Mouse (Mus musculus) erythroblast, embryonic 14.5 days (primary cell): ENCODE data around the gene Pid1. TPM values are rescaled to one million over a fixed set of nuclear protein-coding genes. Genes with fewer than 3 reads are reported as not detected.
A peak's percentile ranks its signal among the peaks of the same experiment; 100 is the strongest.

Source experiments
- H3K27me3 ChIP-seq: 2 replicates; pipeline ENCODE4 v1.6.1; 2012; ENCODE audit warnings: inconsistent platforms; ENCODE audit not compliant: control insufficient read depth
- H3K36me3 ChIP-seq: 2 replicates; pipeline ENCODE4 v1.6.1; 2012; ENCODE audit warnings: mild to moderate bottlenecking, inconsistent platforms; ENCODE audit not compliant: control insufficient read depth
- H3K4me1 ChIP-seq: 2 replicates; pipeline ENCODE4 v1.6.1; 2012; ENCODE audit warnings: inconsistent platforms; ENCODE audit not compliant: control insufficient read depth
- H3K4me3 ChIP-seq: replicated peaks from 2 replicates; pipeline ENCODE3; 2012; ENCODE audit warnings: moderate library complexity, mild to moderate bottlenecking, inconsistent platforms
- H3K9me3 ChIP-seq: 2 replicates; pipeline ENCODE4 v1.6.1; 2012; ENCODE audit warnings: low read length, inconsistent platforms, mixed read lengths; ENCODE audit not compliant: control insufficient read depth
- GATA1 ChIP-seq: IDR thresholded peaks from 2 replicates; pipeline ENCODE4 v1.6.1; 2012; ENCODE audit warnings: low read length, inconsistent platforms, mixed read lengths
- TAL1 ChIP-seq: IDR thresholded peaks from 3 replicates; pipeline ENCODE4 v1.6.1; 2012; ENCODE audit warnings: low read length, inconsistent platforms, mixed read lengths
- polyA plus RNA-seq: library from polyadenylated mRNA; stranded (reverse); fragments of >175 nt; gene quantifications from 2 replicates; pipeline ENCODE4 v1.2.3, GENCODE M21; 2012

Gene Pid1
- polyA plus RNA-seq, 1 experiment = 0.05 TPM

GRCm38 (mm10) chr1:84284293-84285068 is 79.5 kb downstream of the Pid1 start:
- peak overlapping the region; percentile 54 for H3K4me3 ChIP-seq

DNA sequence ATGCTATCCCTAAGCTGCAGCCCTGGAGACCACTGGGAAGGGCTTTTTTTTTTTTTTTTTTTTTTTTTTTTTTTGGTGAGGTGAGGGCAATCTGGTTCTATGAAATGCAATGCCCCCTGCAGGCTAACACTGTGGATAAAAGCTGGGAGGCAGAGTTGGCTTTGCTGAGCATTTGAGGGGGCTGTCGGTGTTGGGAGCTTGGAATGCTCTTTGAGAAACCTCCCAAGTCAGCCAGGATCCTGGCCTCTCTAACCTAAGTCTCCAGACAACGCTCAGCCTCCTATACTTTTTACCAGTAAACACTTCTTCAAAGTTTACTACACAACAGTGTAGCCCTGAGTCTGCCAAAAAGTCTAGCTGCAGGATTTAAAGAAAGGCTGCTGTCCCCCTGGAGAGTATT is 80.9 kb downstream of the Pid1 start:
- peak overlapping the region; percentile 54 for H3K4me3 ChIP-seq
- H3K27me3 ChIP-seq = no peaks in the 10 kb centered on the region
- H3K4me1 ChIP-seq = no peaks in the 10 kb centered on the region
- TF ChIP-seq GATA1 (no peak), TAL1 (no peak)
- no peaks in the 10 kb centered on the region; the same call in 1 of the 2 replicates for H3K9me3 ChIP-seq
- no peaks in the 10 kb centered on the region for H3K36me3 ChIP-seq

More at GRCm38 (mm10) chr1:84284293-84285068, 79.5 kb downstream of the Pid1 start:
- Histone ChIP-seq H3K27me3 (no peaks in the 10 kb centered on the region), H3K36me3 (no peaks in the 10 kb centered on the region), H3K9me3 (no peaks in the 10 kb centered on the region; the same call in 1 of the 2 replicates), H3K4me1 (no peaks in the 10 kb centered on the region)
- TF ChIP-seq TAL1 (no peak), GATA1 (no peak)

- no peaks in the 10 kb centered on the region for H3K36me3 ChIP-seq
Observed at GRCm38 (mm10) chr1:84280171-84280570, 83.8 kb downstream of the Pid1 start.

DNA sequence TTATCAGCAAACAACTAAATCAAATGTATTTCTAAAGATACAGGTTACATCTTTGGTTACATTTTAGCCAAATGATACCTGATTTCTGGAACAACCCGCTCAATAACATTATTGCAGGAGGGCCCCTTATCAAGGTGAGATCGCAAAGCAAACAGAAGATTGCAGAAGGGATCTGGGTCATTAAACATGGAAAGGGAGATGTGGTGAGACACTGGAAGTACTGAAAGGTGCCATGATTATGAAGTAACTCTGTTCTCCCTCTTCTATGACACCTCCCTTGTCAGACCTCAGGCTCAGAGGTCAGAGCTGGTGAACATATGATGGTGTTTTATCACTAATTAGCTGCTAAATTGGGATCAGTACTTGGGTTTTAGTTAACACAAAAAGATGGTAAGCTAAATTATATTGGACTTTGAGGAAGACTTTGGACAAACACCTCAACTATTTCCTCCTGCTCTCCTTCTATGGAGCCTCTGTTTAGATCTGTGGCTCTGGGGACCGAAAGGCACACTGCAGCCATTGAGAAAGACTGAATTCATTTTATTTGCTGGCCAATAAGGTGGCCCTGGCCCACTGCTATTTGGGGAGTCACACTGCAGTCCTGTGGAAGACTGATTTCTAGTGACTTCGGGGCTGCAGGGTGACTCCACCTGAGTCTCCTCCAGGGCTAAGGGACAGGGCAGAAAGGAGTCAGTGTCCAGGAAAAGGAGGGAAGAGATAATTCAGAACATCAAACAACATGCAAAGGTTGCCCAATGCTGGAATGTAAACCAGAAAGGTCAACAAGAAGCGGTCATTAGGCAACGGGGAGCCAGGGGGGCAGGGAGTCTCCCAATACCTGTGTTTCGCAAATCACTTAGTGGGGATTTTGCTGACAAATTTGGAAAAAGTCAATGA is 85.4 kb downstream of the Pid1 start:
- Histone ChIP-seq H3K9me3 (no peaks in the 10 kb centered on the region; the same call in 1 of the 2 replicates), H3K4me1 (no peaks in the 10 kb centered on the region), H3K27me3 (no peaks in the 10 kb centered on the region), H3K36me3 (no peaks in the 10 kb centered on the region), H3K4me3 (no peak overlapping the region)
- TF ChIP-seq GATA1 (no peak), TAL1 (no peak)

More at GRCm38 (mm10) chr1:84280171-84280570, 83.8 kb downstream of the Pid1 start:
- no peaks in the 10 kb centered on the region; the same call in 1 of the 2 replicates for H3K9me3 ChIP-seq
- no peak overlapping the region for H3K4me3 ChIP-seq
- no peak for TF ChIP-seq TAL1
- no peaks in the 10 kb centered on the region for H3K4me1 ChIP-seq
- no peaks in the 10 kb centered on the region for H3K27me3 ChIP-seq

DNA sequence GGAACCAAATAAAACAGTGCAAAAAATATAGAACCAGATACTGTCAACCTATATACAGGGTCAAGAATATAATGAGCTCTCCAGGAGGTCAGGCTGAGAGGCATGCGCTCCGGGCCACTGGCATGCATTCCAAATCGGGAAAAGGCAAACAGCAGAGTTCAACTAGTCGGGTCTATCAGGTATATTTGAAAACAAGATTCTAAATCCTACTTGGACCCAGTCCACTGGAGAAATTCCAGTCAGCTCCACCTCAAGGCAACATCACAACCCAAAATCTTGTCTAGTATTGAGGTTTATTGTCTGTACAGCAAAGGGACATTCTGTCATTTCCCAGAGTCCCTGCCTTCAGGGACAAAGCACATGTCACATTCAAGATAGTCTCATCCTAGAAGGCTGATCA is 91.0 kb downstream of the Pid1 start:
- no peaks in the 10 kb centered on the region for H3K27me3 ChIP-seq
- H3K36me3 ChIP-seq = no peaks in the 10 kb centered on the region
- TF ChIP-seq TAL1 (no peak), GATA1 (no peak)
- H3K4me1 ChIP-seq = no peaks in the 10 kb centered on the region
- H3K4me3 ChIP-seq = no peak overlapping the region
- H3K9me3 ChIP-seq = peaks cover 2% of the 10 kb centered on the region

DNA sequence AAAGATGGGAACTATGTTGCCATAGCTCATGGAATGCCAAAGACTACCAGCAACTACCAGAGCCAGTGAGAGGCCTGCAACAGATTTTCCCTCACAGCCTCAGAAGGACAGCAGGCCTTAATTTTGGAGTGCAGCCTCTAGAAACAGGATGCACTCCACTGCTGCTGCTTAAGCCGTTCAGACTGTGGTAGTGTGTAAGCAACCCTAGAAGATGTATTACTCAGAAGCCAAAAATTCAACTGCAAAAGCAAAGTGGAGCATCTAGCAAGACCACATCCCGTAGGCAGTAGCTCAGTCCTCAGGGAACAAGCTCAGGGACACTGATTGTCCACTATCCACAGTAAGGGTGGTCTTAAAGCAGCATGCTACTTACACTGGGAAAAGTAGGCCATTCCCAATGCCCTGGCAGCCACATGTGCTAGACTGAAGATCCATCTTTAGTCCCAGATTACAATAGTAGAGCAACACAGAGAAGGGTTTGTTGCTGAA is 92.2 kb downstream of the Pid1 start:
- Histone ChIP-seq H3K27me3 (no peaks in the 10 kb centered on the region), H3K9me3 (peaks cover 2% of the 10 kb centered on the region), H3K36me3 (no peaks in the 10 kb centered on the region), H3K4me1 (no peaks in the 10 kb centered on the region), H3K4me3 (no peak overlapping the region)
- TF ChIP-seq GATA1 (no peak), TAL1 (no peak)

GRCm38 (mm10) chr1:84257656-84258055 is 106.3 kb downstream of the Pid1 start:
- no peaks in the 10 kb centered on the region for H3K27me3 ChIP-seq
- H3K4me3 ChIP-seq = no peak overlapping the region
- peaks cover 9% of the 10 kb centered on the region for H3K9me3 ChIP-seq
- H3K4me1 ChIP-seq = no peaks in the 10 kb centered on the region
- H3K36me3 ChIP-seq = no peaks in the 10 kb centered on the region
- no peak for TF ChIP-seq TAL1
- TF ChIP-seq GATA1 = no peak

GRCm38 (mm10) chr1:84254361-84254760 is 109.6 kb downstream of the Pid1 start:
- Histone ChIP-seq H3K4me1 (no peaks in the 10 kb centered on the region), H3K27me3 (no peaks in the 10 kb centered on the region)
- no peak for TF ChIP-seq TAL1
- no peak for TF ChIP-seq GATA1

GRCm38 (mm10) chr1:84253838-84254237 is 110.1 kb downstream of the Pid1 start:
- H3K36me3 ChIP-seq = no peaks in the 10 kb centered on the region
- no peaks in the 10 kb centered on the region for H3K27me3 ChIP-seq
- no peaks in the 10 kb centered on the region for H3K4me1 ChIP-seq
- TF ChIP-seq TAL1 = no peak
- no peak for TF ChIP-seq GATA1
- H3K9me3 ChIP-seq = no peaks in the 10 kb centered on the region
- H3K4me3 ChIP-seq = no peak overlapping the region

More at GRCm38 (mm10) chr1:84254361-84254760, 109.6 kb downstream of the Pid1 start:
- Histone ChIP-seq H3K9me3 (no peaks in the 10 kb centered on the region), H3K4me3 (no peak overlapping the region), H3K36me3 (no peaks in the 10 kb centered on the region)
